Mouse (Mus musculus): ENCODE measurements at regions not wholly inside any gene's neighbourhood (a gene's known extent, or its start where the extent isn't known, plus 50 kb on each side); places are given as distances from the start of the nearest gene placed in this dataset.
"Not testable (repeated sequence)": the region's sequence is repeated elsewhere in the genome, so short reads cannot be mapped to it uniquely, and the experiment has no call there.

- DNase-seq (ENCODE audit: low spot score in 2 of 2) = no peak
Observed at GRCm38 (mm10) chr16:30190935-30191514, 76.3 kb downstream of the Cpn2 start.

- no peak for DNase-seq (ENCODE audit: low spot score in 2 of 2)
Observed at GRCm38 (mm10) chr16:30193294-30194261, 73.7 kb downstream of the Cpn2 start.

- no peak for DNase-seq (ENCODE audit: low spot score in 2 of 2)
Observed at GRCm38 (mm10) chr16:30194836-30195235, 72.5 kb downstream of the Cpn2 start.

- not testable (repeated sequence) for DNase-seq (ENCODE audit: low spot score in 2 of 2)
Observed at GRCm38 (mm10) chr16:30195859-30196258, 71.4 kb downstream of the Cpn2 start.

- DNase-seq (ENCODE audit: low spot score in 2 of 2) = no peak
Observed at GRCm38 (mm10) chr16:30197351-30197750, 69.9 kb downstream of the Cpn2 start.

GRCm38 (mm10) chr16:30199836-30200235 is 67.5 kb downstream of the Cpn2 start:
- no peak for DNase-seq (ENCODE audit: low spot score in 2 of 2)

- no peak for DNase-seq (ENCODE audit: low spot score in 2 of 2)
Observed at GRCm38 (mm10) chr16:30204144-30204543, 63.2 kb downstream of the Cpn2 start.

GRCm38 (mm10) chr16:30205314-30205815 is 61.9 kb downstream of the Cpn2 start:
- DNase-seq (ENCODE audit: low spot score in 2 of 2) = no peak

GRCm38 (mm10) chr16:30205816-30206356 is 61.4 kb downstream of the Cpn2 start:
- DNase-seq (ENCODE audit: low spot score in 2 of 2) = no peak

Measured in right cerebral cortex, postnatal 36 days (tissue).